Mouse (Mus musculus): ENCODE data around the gene Ccdc169.
"Not testable (repeated sequence)": the region's sequence is repeated elsewhere in the genome, so short reads cannot be mapped to it uniquely, and the experiment has no call there.

Ccdc169 gene

GRCm38 (mm10) chr3:55195581-55196327, 58.6 kb downstream of the Ccdc169 start:
- no peak for DNase-seq (ENCODE audit: low spot score in 2 of 2)

DNA sequence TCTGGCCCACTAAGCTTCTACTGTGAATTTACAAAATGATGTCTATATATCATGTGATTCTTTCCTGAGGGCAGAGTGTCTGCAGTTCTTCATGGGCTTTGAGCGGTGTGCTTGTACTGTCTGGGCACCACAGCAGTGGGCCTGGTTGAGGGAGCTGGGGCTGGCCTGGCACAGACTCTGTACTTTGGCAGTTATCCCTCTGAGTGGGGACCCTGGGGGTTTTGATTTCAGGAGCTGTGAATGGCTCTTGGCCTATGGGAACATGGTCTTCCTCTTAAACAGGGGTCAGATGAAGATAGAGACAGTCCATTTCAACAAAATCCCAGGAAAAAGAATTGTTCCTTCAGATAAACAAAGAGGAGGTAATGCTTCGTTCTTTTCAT, 59.2 kb downstream of the Ccdc169 start:
- no peak for DNase-seq (ENCODE audit: low spot score in 2 of 2)

DNA sequence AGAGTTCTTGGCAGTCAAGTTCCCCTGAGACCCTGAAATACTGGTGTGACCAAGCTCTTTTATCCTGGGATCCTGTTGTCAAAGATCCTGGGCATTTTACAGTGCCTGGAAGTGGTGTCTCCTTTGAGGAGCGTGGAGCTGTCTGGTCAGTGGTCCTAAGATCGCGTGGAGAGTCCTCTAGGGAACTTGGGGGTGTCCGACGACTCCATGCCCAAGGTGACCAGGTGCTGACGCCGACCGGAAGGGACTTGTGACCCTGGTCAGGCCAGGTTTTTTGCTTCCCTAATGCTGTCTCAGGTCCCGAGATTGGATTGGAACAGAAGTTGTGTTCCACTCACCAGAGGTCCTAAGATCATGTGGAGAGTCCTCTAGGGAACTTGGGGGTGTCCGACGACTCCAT, 66.5 kb downstream of the Ccdc169 start:
- not testable (repeated sequence) for DNase-seq (ENCODE audit: low spot score in 2 of 2)

DNA sequence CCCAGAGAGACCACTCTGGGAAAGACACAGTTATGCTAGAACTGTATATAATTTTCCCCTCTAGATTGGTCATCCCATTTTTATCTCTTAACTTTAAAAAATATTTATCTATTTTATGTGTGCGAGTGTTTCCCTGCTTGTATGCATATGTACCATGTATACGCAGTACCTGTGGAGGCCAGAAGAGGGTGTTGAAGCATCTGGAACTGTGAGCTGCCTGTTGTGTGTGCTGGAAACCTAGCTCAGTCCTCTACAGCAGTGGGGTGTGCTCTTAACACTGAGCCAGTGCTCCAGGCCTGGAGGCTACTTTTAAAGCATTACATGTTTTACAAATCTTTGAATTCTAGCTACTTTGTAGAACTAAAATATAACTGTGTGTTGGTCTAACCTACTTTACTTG, 69.3 kb downstream of the Ccdc169 start:
- no peak for DNase-seq (ENCODE audit: low spot score in 2 of 2)

- DNase-seq (ENCODE audit: low spot score in 2 of 2): no peak
Measured at GRCm38 (mm10) chr3:55207665-55208064, 70.5 kb downstream of the Ccdc169 start.

DNA sequence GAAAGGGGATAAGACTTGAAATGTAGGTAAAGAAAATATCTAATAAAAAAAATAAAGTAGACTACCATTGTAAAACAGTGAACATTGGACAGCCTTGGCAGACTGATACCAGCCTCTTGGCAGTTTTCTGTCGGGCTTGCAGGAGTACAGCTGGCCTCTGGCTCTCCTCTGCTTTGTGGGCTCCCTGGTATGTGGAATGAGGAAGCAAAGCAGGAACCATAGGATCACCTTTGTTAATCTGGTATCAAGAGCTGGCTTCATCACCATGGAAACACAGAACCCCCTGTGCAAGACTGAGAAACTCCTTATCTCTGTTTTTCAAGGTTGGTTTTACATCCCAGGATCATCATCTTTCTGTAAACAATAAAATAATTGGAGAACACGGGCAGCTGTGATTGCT, 75.1 kb downstream of the Ccdc169 start:
- DNase-seq (ENCODE audit: low spot score in 2 of 2): no peak

DNA sequence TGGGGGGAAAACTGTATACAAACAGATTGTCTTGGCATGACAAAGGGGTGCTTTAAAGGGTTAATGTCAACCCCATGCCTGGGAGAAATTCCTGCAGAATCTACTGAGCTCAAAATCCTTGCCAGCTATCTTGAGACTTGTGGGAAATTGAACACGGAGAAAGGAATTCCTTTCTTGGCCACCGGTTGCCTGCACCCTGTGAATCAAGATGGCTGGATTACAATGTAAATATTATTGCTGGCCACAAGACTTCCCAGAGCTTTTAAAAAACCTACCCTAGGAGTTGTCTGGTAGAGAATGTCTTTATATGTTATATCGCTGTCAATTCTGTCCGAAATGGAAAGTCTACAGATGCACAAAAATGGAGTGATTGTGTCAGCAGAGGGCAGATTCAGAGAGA, 76.6 kb downstream of the Ccdc169 start:
- DNase-seq (ENCODE audit: low spot score in 2 of 2): no peak

DNA sequence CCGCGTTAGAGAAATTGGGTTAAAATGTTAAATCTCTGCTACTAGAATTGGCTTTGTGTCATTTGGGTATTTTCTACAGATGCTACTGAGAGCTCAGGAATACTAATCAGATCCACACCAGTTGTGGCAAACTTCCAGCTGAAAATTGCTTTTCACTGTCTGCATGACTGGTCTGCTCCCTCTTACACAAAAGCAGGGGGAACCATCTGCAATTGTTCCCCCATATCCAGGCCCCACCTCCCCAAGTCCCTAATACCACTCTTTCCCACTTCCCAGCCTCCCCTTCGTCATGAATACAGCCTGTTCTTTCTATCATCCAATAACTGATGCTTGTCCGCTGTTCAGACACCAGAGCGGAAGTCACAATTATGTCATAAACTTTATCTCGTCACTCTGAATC, 77.3 kb downstream of the Ccdc169 start:
- DNase-seq (ENCODE audit: low spot score in 2 of 2): no peak

DNA sequence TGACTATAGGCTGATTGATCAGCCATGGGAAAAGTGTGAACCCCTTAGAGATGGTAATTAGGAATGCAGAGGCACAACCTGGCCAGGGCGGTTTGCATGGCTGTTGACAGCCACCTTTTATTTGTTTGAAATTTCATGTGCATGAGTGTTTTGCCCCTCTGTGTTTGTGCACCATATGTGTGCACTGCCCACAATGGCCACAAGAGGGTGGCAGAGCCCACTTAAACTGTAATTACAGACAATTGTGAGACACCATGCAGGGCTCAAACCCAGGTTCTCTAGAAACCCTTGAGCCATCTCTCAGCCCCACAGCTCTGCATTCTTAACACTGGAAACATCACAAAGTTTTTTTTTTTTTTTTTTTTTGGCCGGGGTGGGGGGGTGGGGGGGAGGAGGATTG, 85.4 kb downstream of the Ccdc169 start:
- DNase-seq (ENCODE audit: low spot score in 2 of 2): no peak

All from cerebellum, postnatal 4 days (tissue).